Mouse (Mus musculus) layer of hippocampus, adult 9-11 months (tissue): Measurements from ENCODE around the gene Zfp296.
"Not testable (repeated sequence)": the region's sequence is repeated elsewhere in the genome, so short reads cannot be mapped to it uniquely, and the experiment has no call there.

ENCODE experiments used
- DNase-seq: peaks from one replicate; pipeline ENCODE4 v3.0.0; 2022

Gene Zfp296

DNA sequence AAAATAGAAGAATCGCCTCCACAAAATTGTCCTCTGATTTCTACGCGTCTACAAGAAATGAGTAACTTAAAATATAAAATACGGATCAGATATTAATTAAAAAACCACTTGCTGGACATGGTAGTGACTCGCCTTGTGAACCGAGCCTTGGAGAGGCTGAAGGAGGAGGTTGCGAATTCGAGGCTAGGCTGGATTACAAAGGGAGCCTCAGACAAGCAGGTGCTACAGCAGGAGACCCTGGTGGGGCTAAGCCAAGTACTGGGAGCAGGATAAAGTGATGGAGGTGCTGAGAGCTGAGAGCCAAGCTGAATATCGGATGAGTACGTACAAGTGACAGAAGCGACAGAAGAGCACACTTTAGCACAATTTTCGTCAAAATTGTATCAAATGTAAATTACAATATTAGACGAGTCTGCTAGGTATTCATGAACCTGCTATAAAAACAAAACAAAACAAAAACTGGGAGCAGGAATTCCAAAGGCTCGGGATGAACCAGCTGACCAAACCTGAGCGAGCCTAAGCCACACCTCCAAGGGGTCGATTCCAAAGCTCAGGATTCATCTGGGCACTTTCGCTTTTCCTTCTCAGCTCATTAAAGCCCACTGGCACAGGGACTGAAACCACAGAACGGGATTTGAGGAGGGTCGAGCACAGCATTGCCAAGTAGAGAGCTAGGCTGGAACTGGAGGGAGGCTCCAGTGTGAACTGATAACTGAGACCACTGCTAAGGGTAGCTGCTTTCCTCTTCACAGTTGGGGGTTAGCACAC is 14.3 kb upstream of the Zfp296 start, which contains the start of gene Ppp1r37:
TSS of gene Ppp1r37 (minus strand) at position 434 of the 768 bp plus-strand sequence.
- no peak for DNase-seq

- DNase-seq, result no peak
Observed at GRCm38 (mm10) chr7:19563884-19564283, 13.2 kb upstream of the Zfp296 start.

DNA sequence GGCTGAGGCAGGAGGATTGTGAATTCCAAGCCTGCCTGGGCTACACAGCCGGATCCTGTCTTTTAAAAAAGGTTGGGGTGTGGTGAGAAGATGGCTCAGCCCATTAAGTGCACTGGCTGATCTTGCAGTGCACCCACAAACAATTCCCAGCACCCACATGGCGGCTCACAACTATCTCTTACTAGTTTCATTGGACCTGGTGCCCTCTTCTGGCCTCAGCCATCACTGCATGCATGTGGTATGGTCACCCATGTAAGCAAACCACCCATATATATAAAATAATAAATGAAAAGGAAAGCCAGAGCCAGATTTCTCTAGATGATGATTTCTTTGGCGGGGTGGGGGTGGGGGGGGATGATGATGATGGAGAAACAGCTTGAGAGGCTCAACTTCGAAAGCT is 12.6 kb upstream of the Zfp296 start:
- no peak for DNase-seq

- DNase-seq, result no peak
Observed at GRCm38 (mm10) chr7:19565803-19566202, 11.3 kb upstream of the Zfp296 start.

GRCm38 (mm10) chr7:19567426-19567825 is 9.7 kb upstream of the Zfp296 start:
- DNase-seq, result no peak

- DNase-seq, result no peak
Observed at GRCm38 (mm10) chr7:19569647-19570046, 7.4 kb upstream of the Zfp296 start.

- DNase-seq, result peak; percentile 60
Observed at GRCm38 (mm10) chr7:19572926-19573775, 3.9 kb upstream of the Zfp296 start.

GRCm38 (mm10) chr7:19573776-19574140 is 3.3 kb upstream of the Zfp296 start:
- DNase-seq, result no peak

GRCm38 (mm10) chr7:19575559-19575958 is 1.5 kb upstream of the Zfp296 start:
- DNase-seq, result no peak

- DNase-seq, result no peak
Observed at GRCm38 (mm10) chr7:19577877-19578414, 859 bp downstream of the Zfp296 start.

- no peak for DNase-seq
Observed at GRCm38 (mm10) chr7:19578436-19578835, 1.3 kb downstream of the Zfp296 start.

- DNase-seq, result no peak
Observed at GRCm38 (mm10) chr7:19579751-19580150, 2.7 kb downstream of the Zfp296 start.

- DNase-seq, result no peak
Observed at GRCm38 (mm10) chr7:19580634-19581033, 3.5 kb downstream of the Zfp296 start.

DNA sequence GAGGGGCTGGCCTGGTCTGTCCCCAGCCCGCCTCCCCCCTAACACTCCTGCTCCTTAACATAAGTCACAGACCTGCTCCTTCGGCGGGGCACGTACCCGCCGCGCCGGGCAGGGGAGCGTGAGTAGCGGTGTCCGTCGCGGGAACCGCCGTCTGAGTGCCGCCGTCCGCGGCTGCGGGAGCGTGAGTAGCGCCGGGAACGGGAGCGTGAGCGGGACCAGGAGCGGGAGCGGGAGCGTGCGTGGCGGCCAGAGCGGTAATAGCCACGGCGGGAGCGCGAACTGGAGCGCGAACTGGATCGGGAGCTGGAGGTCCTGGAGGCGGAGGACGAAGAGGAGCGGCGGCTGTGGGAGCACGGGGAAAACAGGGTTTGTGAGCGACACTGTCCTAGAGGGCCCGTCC is 9.2 kb downstream of the Zfp296 start:
- no peak for DNase-seq

- peak; percentile 47 for DNase-seq
Observed at GRCm38 (mm10) chr7:19589207-19589606, 12.1 kb downstream of the Zfp296 start.

GRCm38 (mm10) chr7:19589917-19590316 is 12.8 kb downstream of the Zfp296 start:
- DNase-seq, result peak; percentile 84

- no peak for DNase-seq
Observed at GRCm38 (mm10) chr7:19593061-19593730, 16.1 kb downstream of the Zfp296 start.

GRCm38 (mm10) chr7:19600562-19600961 is 23.5 kb downstream of the Zfp296 start:
- DNase-seq, result peak; percentile 92

GRCm38 (mm10) chr7:19603055-19603454 is 26.0 kb downstream of the Zfp296 start:
- DNase-seq, result no peak

DNA sequence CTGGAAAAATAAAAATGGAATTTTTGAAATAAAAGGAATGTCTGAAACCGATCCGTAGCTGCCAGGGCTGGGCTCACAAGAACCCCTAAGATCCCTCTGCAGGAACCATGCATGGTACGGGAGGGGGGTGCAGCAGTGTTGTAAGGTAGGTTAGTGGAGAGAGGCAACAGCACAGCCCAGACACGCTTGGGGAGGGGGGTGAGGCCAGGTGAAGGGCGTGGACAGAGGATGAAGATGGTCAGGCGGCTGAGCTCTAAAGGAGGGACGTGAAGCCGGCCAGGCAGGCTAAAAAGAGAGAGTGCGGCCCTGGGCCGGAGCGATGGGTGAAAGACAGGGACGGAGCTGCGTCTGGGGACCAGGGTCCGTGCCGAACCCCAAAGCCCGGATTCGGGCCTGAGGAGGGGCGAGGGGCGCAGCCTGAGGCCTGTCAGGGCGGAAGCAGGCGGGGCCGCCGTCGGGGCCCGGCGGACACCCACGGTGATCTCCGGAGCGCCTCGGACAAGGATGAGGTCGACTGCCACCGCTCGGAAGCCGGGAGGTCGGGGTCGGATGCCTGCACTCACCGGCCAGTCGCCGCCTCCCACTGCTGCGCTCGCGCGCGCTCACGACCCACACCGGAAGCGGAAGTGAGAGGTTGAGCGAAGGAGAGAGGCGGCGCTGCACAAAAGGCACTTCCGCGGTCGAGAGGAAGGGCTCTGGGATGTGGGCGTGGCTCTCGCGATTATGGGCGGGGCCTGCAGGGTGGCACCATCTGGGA is 26.9 kb downstream of the Zfp296 start, which contains the start of gene Clasrp:
TSS of gene Clasrp (minus strand) at position 638 of the 757 bp plus-strand sequence.
- DNase-seq, result peak; percentile 95

GRCm38 (mm10) chr7:19604606-19605214 is 27.6 kb downstream of the Zfp296 start:
- DNase-seq, result not testable (repeated sequence)

- DNase-seq, result no peak
Observed at GRCm38 (mm10) chr7:19607291-19607690, 30.2 kb downstream of the Zfp296 start.
